Mouse (Mus musculus) ES-Bruce4 (cell line): ENCODE measurements around the gene Camkmt. TPM values are rescaled to one million over a fixed set of nuclear protein-coding genes. Genes with fewer than 3 reads are reported as not detected.

Experiments used
- H3K27ac ChIP-seq: 2 replicates; pipeline ENCODE4 v1.5.1; 2012; ENCODE audit warnings: low read length, inconsistent platforms; ENCODE audit not compliant: insufficient read depth
- H3K27me3 ChIP-seq: 2 replicates; pipeline ENCODE4 v1.6.1; 2012; ENCODE audit warnings: mild to moderate bottlenecking, low read length, inconsistent platforms; ENCODE audit not compliant: control insufficient read depth, poor library complexity, insufficient read depth, severe bottlenecking
- H3K36me3 ChIP-seq: 2 replicates; pipeline ENCODE4 v1.6.1; 2012; ENCODE audit warnings: inconsistent platforms, mild to moderate bottlenecking, low read length, moderate library complexity; ENCODE audit not compliant: control insufficient read depth, poor library complexity, insufficient read depth, severe bottlenecking
- H3K4me1 ChIP-seq: one replicate; pipeline ENCODE4 v1.8.1; 2011; ENCODE audit warnings: low read length; ENCODE audit not compliant: control insufficient read depth, insufficient read depth
- H3K4me3 ChIP-seq: 2 replicates; pipeline ENCODE4 v1.5.1; 2011; ENCODE audit warnings: low read depth, mild to moderate bottlenecking, low read length
- H3K9ac ChIP-seq: 2 replicates; pipeline ENCODE4 v1.6.1; 2012; ENCODE audit warnings: low read depth, mild to moderate bottlenecking, inconsistent platforms; ENCODE audit not compliant: poor library complexity, severe bottlenecking
- H3K9me3 ChIP-seq: replicated peaks from 2 replicates; pipeline ENCODE4 v1.6.1; 2012; ENCODE audit warnings: mild to moderate bottlenecking, low read length, inconsistent platforms; ENCODE audit not compliant: control insufficient read depth, poor library complexity, insufficient read depth, severe bottlenecking
- CTCF ChIP-seq: IDR thresholded peaks from one replicate; pipeline ENCODE4 v1.8.1; 2011; ENCODE audit warnings: low read depth, low read length
- EP300 ChIP-seq: IDR thresholded peaks from 2 replicates; pipeline ENCODE4 v1.6.1; 2011; ENCODE audit warnings: low read depth, low read length; ENCODE audit not compliant: insufficient read depth
- POLR2A ChIP-seq: IDR thresholded peaks from one replicate; pipeline ENCODE4 v1.8.1; 2011; ENCODE audit warnings: low read length; ENCODE audit not compliant: insufficient read depth
- polyA plus RNA-seq: library from polyadenylated mRNA; stranded (reverse); fragments of >200 nt; gene quantifications from 2 replicates; pipeline ENCODE4 v1.2.4, GENCODE M21; 2011; ENCODE audit warnings: low read depth; ENCODE audit not compliant: missing spikeins, insufficient read depth, insufficient read length

Gene Camkmt
- polyA plus RNA-seq, 1 experiment, result 3.7 TPM

DNA sequence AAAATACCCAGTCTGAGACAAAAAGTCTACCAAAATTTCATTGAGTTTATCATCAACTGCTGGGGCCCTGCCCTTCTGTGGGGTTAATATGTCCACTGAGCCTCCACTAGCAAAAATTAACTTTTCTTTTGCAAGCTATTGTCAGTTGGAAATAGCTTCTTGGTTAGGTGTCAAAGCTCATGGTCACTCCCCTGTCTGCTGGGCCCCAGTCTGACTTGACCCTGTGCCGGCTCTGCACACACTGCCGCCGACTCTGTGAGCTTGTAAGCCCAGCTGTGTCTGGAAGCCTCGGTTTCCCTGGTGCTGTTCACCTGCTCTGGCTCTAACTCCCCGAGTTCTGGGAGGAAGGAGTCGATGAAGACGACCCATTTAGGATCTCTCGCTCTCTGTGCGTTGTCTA is 265.0 kb downstream of the Camkmt start:
- no peak overlapping the region for H3K9ac ChIP-seq

GRCm38 (mm10) chr17:85361006-85361405 is 270.7 kb downstream of the Camkmt start:
- no peaks in the 10 kb centered on the region for H3K27me3 ChIP-seq
- H3K4me1 ChIP-seq, result no peaks in the 10 kb centered on the region
- H3K4me3 ChIP-seq, result no peak overlapping the region
- H3K27ac ChIP-seq, result no peak overlapping the region
- H3K9ac ChIP-seq, result no peak overlapping the region
- H3K36me3 ChIP-seq, result no peaks in the 10 kb centered on the region
- no peaks in the 10 kb centered on the region for H3K9me3 ChIP-seq
- TF ChIP-seq POLR2A, result no peak
- no peak for TF ChIP-seq CTCF
- no peak for TF ChIP-seq EP300

More for the DNA sequence above, 265.0 kb downstream of the Camkmt start:
- Histone ChIP-seq H3K27me3 (no peaks in the 10 kb centered on the region), H3K4me1 (no peaks in the 10 kb centered on the region), H3K4me3 (no peak overlapping the region), H3K27ac (no peak overlapping the region), H3K9me3 (no peaks in the 10 kb centered on the region), H3K36me3 (no peaks in the 10 kb centered on the region)
- TF ChIP-seq CTCF, result no peak
- TF ChIP-seq POLR2A, result no peak

GRCm38 (mm10) chr17:85367319-85367718 is 277.0 kb downstream of the Camkmt start:
- Histone ChIP-seq H3K9me3 (no peaks in the 10 kb centered on the region), H3K36me3 (no peaks in the 10 kb centered on the region), H3K4me1 (no peaks in the 10 kb centered on the region), H3K4me3 (no peak overlapping the region), H3K27ac (no peak overlapping the region), H3K27me3 (no peaks in the 10 kb centered on the region), H3K9ac (no peak overlapping the region)
- no peak for TF ChIP-seq CTCF
- no peak for TF ChIP-seq POLR2A
- TF ChIP-seq EP300, result no peak

DNA sequence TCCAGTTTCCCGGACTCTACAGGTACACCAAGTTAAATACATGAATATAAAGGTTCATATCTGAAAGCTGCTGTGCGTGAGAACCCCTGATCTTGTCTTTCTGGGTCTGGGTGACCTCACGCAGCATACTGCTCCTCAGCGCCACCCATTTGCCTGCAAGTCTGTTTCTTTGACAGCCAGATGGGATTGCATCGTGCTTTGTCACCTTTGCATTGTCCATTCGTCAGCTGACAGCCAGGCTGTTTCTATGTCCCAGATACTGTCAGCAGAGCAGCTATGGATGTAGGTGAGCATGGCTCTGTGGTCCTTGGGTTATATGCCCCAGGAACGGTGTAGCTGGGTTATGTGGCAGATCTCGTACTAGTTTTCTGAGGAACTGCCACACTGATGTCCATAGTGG is 278.4 kb downstream of the Camkmt start:
- Histone ChIP-seq H3K4me3 (no peak overlapping the region), H3K36me3 (no peaks in the 10 kb centered on the region), H3K9ac (no peak overlapping the region), H3K4me1 (no peaks in the 10 kb centered on the region), H3K27me3 (no peaks in the 10 kb centered on the region), H3K27ac (no peak overlapping the region), H3K9me3 (no peaks in the 10 kb centered on the region)
- TF ChIP-seq EP300 (no peak), POLR2A (no peak), CTCF (no peak)

DNA sequence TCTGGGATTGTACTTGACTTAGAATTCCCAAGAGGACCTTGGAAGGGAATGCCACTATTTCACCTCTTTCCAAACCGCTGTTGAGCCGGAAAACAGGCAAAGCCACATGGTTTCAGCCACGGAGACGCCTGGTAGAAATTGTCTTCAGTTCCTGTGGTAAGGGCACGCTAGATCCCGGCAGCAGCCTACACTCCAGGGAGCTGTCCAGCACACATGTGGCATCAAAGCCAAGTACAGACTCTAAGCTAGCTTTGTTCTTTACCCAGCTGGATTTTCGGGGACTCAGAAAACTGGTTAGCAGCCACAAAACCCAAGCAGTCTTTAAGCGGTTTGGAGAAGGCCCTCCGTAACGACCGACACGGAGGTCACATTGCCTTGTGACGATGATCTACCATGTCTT is 281.7 kb downstream of the Camkmt start:
- Histone ChIP-seq H3K9me3 (no peaks in the 10 kb centered on the region), H3K4me3 (no peak overlapping the region), H3K27me3 (no peaks in the 10 kb centered on the region), H3K27ac (no peak overlapping the region), H3K4me1 (no peaks in the 10 kb centered on the region), H3K9ac (no peak overlapping the region), H3K36me3 (no peaks in the 10 kb centered on the region)
- TF ChIP-seq CTCF (no peak), EP300 (no peak), POLR2A (no peak)

DNA sequence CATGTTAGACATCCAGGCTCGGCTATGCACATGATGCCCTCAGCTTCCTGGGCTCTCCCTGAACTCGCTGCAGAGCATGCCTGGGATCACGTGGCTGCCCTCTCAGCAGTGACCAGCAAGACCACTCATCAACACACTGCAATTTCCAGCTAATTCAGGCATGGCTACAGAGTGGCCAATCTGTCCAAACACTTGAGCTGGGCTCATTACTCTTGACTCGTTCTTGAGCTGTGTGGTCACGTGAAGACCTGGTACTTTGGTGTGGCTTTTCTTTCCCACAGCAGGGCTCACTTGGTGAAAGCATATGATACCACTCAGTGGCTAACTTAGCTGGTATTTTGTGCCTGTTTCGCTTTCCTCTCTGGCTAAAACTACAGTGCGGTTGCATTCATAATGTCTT is 282.2 kb downstream of the Camkmt start:
- no peak overlapping the region for H3K9ac ChIP-seq
- no peak overlapping the region for H3K4me3 ChIP-seq
- TF ChIP-seq EP300 (no peak), CTCF (no peak), POLR2A (no peak)
- no peaks in the 10 kb centered on the region for H3K4me1 ChIP-seq
- no peak overlapping the region for H3K27ac ChIP-seq
- no peaks in the 10 kb centered on the region for H3K27me3 ChIP-seq
- H3K9me3 ChIP-seq, result no peaks in the 10 kb centered on the region
- no peaks in the 10 kb centered on the region for H3K36me3 ChIP-seq
